Mouse (Mus musculus) MEL (cell line): Measurements from ENCODE around the gene Col23a1. TPM values are rescaled to one million over a fixed set of nuclear protein-coding genes. Genes with fewer than 3 reads are reported as not detected.

Experiments used
- DNase-seq: peaks from one replicate; pipeline ENCODE4 v3.0.0; 2011; ENCODE audit warnings: low read depth, low spot score
- H3K27ac ChIP-seq: 2 replicates; pipeline ENCODE4 v1.5.1; 2012; ENCODE audit warnings: low read depth, mild to moderate bottlenecking, control low read depth, low read length, moderate library complexity; ENCODE audit not compliant: control insufficient read depth
- H3K27me3 ChIP-seq, 2 experiments: fragments of 150-350 bp in 1 of 2; sonication (generic) in 1 of 2; 2 replicates each; pipeline ENCODE4 v1.6.1; 2012; ENCODE audit warnings: low read length in 2 of 2, mild to moderate bottlenecking in 2 of 2, improper control_type of control experiment in 1 of 2, moderate library complexity in 1 of 2; ENCODE audit not compliant: insufficient read depth in 2 of 2, control insufficient read depth in 1 of 2
- H3K36me3 ChIP-seq, 2 experiments: 2 replicates each; pipeline ENCODE4 v1.6.1; 2012 to 2014; ENCODE audit warnings: low read length in 2 of 2, improper control_type of control experiment in 1 of 2, inconsistent platforms in 1 of 2, mild to moderate bottlenecking in 1 of 2; ENCODE audit not compliant: insufficient read depth in 2 of 2, control insufficient read depth in 1 of 2
- H3K4me1 ChIP-seq, 2 experiments: fragments of 150-350 bp in 1 of 2; sonication (generic) in 1 of 2; 2 replicates each; pipeline ENCODE4 v1.6.1; 2012; ENCODE audit warnings: low read length in 2 of 2, improper control_type of control experiment in 1 of 2, mild to moderate bottlenecking in 1 of 2; ENCODE audit not compliant: insufficient read depth in 2 of 2, control insufficient read depth in 1 of 2
- H3K4me3 ChIP-seq, 2 experiments: fragments of 150-350 bp in 1 of 2; sonication (generic) in 1 of 2; 2 replicates each; pipeline ENCODE4 v1.5.1; 2012; ENCODE audit warnings: low read depth in 2 of 2, low read length in 2 of 2, mild to moderate bottlenecking in 2 of 2, moderate library complexity in 2 of 2, control low read depth in 1 of 2, improper control_type of control experiment in 1 of 2; ENCODE audit not compliant: control insufficient read depth in 1 of 2, insufficient read depth in 1 of 2
- H3K79me2 ChIP-seq: 2 replicates; pipeline ENCODE4 v1.6.1; 2012; ENCODE audit warnings: mild to moderate bottlenecking, low read length, moderate library complexity; ENCODE audit not compliant: control insufficient read depth, poor library complexity, insufficient read depth
- H3K9ac ChIP-seq: 2 replicates; pipeline ENCODE4 v1.6.1; 2012; ENCODE audit warnings: low read depth, mild to moderate bottlenecking, control low read depth, low read length, moderate library complexity; ENCODE audit not compliant: control insufficient read depth, poor library complexity, severe bottlenecking
- H3K9me3 ChIP-seq: fragments of 150-350 bp; sonication (generic); replicated peaks from 2 replicates; pipeline ENCODE4 v1.6.1; 2012; ENCODE audit warnings: mild to moderate bottlenecking, low read length, improper control_type of control experiment, moderate library complexity; ENCODE audit not compliant: insufficient read depth
- BHLHE40 ChIP-seq: IDR thresholded peaks from 2 replicates; pipeline ENCODE4 v1.6.1; 2012; ENCODE audit warnings: low read depth, mild to moderate bottlenecking, inconsistent platforms, low read length, improper control_type of control experiment, borderline replicate concordance
- CHD1 ChIP-seq: IDR thresholded peaks from 2 replicates; pipeline ENCODE4 v1.6.1; 2012; ENCODE audit warnings: low read depth, mild to moderate bottlenecking, inconsistent platforms, low read length, improper control_type of control experiment
- CHD2 ChIP-seq: IDR thresholded peaks from 2 replicates; pipeline ENCODE4 v1.6.1; 2011; ENCODE audit warnings: low read length, improper control_type of control experiment
- E2F4 ChIP-seq: IDR thresholded peaks from 2 replicates; pipeline ENCODE4 v1.6.1; 2011; ENCODE audit warnings: low read depth, low read length, improper control_type of control experiment, borderline replicate concordance
- ELF1 ChIP-seq: IDR thresholded peaks from 2 replicates; pipeline ENCODE4 v1.6.1; 2014; ENCODE audit warnings: low read depth, mild to moderate bottlenecking, inconsistent platforms, low read length, improper control_type of control experiment, moderate library complexity
- EP300 ChIP-seq, 2 experiments: IDR thresholded peaks; 2 replicates each; pipeline ENCODE4 v1.6.1; 2011; ENCODE audit warnings: improper control_type of control experiment in 2 of 2, low read length in 2 of 2, low read depth in 1 of 2, mild to moderate bottlenecking in 1 of 2
- GATA1 ChIP-seq: IDR thresholded peaks from 2 replicates; pipeline ENCODE4 v1.6.1; 2011; ENCODE audit warnings: low read depth, low read length, improper control_type of control experiment
- HCFC1 ChIP-seq: IDR thresholded peaks from 2 replicates; pipeline ENCODE4 v1.6.1; 2012; ENCODE audit warnings: low read depth, mild to moderate bottlenecking, inconsistent platforms, low read length, improper control_type of control experiment, moderate library complexity
- MAFK ChIP-seq: IDR thresholded peaks from 2 replicates; pipeline ENCODE4 v1.6.1; 2011; ENCODE audit warnings: low read depth, mild to moderate bottlenecking, low read length, improper control_type of control experiment, borderline replicate concordance
- MAX ChIP-seq: IDR thresholded peaks from 2 replicates; pipeline ENCODE4 v1.6.1; 2011; ENCODE audit warnings: low read length, improper control_type of control experiment
- MYC ChIP-seq: IDR thresholded peaks from 2 replicates; pipeline ENCODE4 v1.6.1; 2011; ENCODE audit warnings: low read depth, mild to moderate bottlenecking, low read length, improper control_type of control experiment, moderate library complexity
- NELFE ChIP-seq: IDR thresholded peaks from 2 replicates; pipeline ENCODE4 v1.6.1; 2011; ENCODE audit warnings: low read depth, low read length, improper control_type of control experiment
- POLR2A ChIP-seq, 2 experiments: IDR thresholded peaks; 2 replicates each; pipeline ENCODE4 v1.6.1; 2011 to 2012; ENCODE audit warnings: low read length in 2 of 2, mild to moderate bottlenecking in 2 of 2, control low read depth in 1 of 2, improper control_type of control experiment in 1 of 2, low read depth in 1 of 2, moderate library complexity in 1 of 2; ENCODE audit not compliant: control insufficient read depth in 1 of 2, insufficient read depth in 1 of 2, poor library complexity in 1 of 2
- POLR2AphosphoS2 ChIP-seq: IDR thresholded peaks from 2 replicates; pipeline ENCODE4 v1.6.1; 2011; ENCODE audit warnings: low read length, improper control_type of control experiment
- POLR2AphosphoS5 ChIP-seq: IDR thresholded peaks from 2 replicates; pipeline ENCODE4 v1.6.1; 2012; ENCODE audit warnings: low read depth, borderline replicate concordance, mild to moderate bottlenecking, inconsistent platforms, low read length, moderate library complexity, mixed read lengths
- RAD21 ChIP-seq: IDR thresholded peaks from 2 replicates; pipeline ENCODE4 v1.6.1; 2011; ENCODE audit warnings: mild to moderate bottlenecking, low read depth, low read length, improper control_type of control experiment
- SMC3 ChIP-seq: IDR thresholded peaks from 2 replicates; pipeline ENCODE4 v1.6.1; 2011; ENCODE audit warnings: low read depth, low read length, improper control_type of control experiment
- TAL1 ChIP-seq: IDR thresholded peaks from 2 replicates; pipeline ENCODE4 v1.6.1; 2012; ENCODE audit warnings: mild to moderate bottlenecking, inconsistent platforms, low read length, moderate library complexity, mixed read lengths
- TBP ChIP-seq: IDR thresholded peaks from 2 replicates; pipeline ENCODE4 v1.8.0; 2011; ENCODE audit warnings: low read depth, low read length, improper control_type of control experiment
- UBTF ChIP-seq: IDR thresholded peaks from 2 replicates; pipeline ENCODE4 v1.6.1; 2012; ENCODE audit warnings: low read depth, mild to moderate bottlenecking, inconsistent platforms, low read length, improper control_type of control experiment, moderate library complexity, borderline replicate concordance; ENCODE audit not compliant: insufficient read depth
- ZC3H11A ChIP-seq: IDR thresholded peaks from 2 replicates; pipeline ENCODE4 v1.6.1; 2012; ENCODE audit warnings: low read depth, mild to moderate bottlenecking, inconsistent platforms, low read length, improper control_type of control experiment
- ZNF384 ChIP-seq: IDR thresholded peaks from 2 replicates; pipeline ENCODE4 v1.6.1; 2012; ENCODE audit warnings: low read depth, mild to moderate bottlenecking, inconsistent platforms, low read length, improper control_type of control experiment
- polyA plus RNA-seq, 2 experiments: library from polyadenylated mRNA; stranded (reverse) in 1 of 2; unstranded in 1 of 2; fragments of >175 nt in 1 of 2; fragments of >200 nt in 1 of 2; gene quantifications; 2 replicates each; pipeline versions ENCODE4 v1.2.1 to v1.2.4; 2012; ENCODE audit warnings: low replicate concordance in 2 of 2, low read depth in 1 of 2; ENCODE audit not compliant: insufficient read length in 2 of 2, insufficient read depth in 1 of 2, missing spikeins in 1 of 2
- total RNA-seq: library from RNA; depleted of rRNA; stranded (reverse); fragments of 300-350 nt; gene quantifications from 2 replicates; pipeline ENCODE4 v1.2.3, GENCODE M21; 2012

Gene Col23a1
- total and polyA plus RNA-seq, 3 experiments = under 0.01 to 0.03 TPM; not detected in 1

- H3K9ac ChIP-seq = no peak overlapping the region
Measured at GRCm38 (mm10) chr11:51295742-51296141, 6.0 kb downstream of the Col23a1 start.

GRCm38 (mm10) chr11:51298691-51299090 lies 9.0 kb downstream of the Col23a1 start:
- Histone ChIP-seq H3K9me3 (no peaks in the 10 kb centered on the region), H3K27ac (no peak overlapping the region), H3K9ac (no peak overlapping the region)
- no peak for DNase-seq
- TF ChIP-seq ZC3H11A (no peak), MYC (no peak), UBTF (no peak), POLR2AphosphoS5 (no peak), TAL1 (no peak), GATA1 (no peak), CHD2 (no peak), SMC3 (no peak), ZNF384 (no peak), HCFC1 (no peak), CHD1 (no peak), E2F4 (no peak), MAX (no peak), POLR2AphosphoS2 (no peak), POLR2A (IDR thresholded peaks at IDR 0.05; ENCODE audit: control insufficient read depth in 1 of 2, insufficient read depth in 1 of 2, low read depth in 1 of 2, low read length in 2 of 2, poor library complexity in 1 of 2) (no peak), MAFK (no peak)
- TF ChIP-seq, all 39 proteins: peak for 0
- Histone ChIP-seq H3K4me3 (no peak overlapping the region), H3K79me2 (no peaks in the 10 kb centered on the region), H3K36me3 (no peaks in the 10 kb centered on the region), H3K4me1 (no peaks in the 10 kb centered on the region), H3K27me3 (no peaks in the 10 kb centered on the region)

More at GRCm38 (mm10) chr11:51295742-51296141, 6.0 kb downstream of the Col23a1 start:
- no peak for DNase-seq
- Histone ChIP-seq H3K27me3 (no peaks in the 10 kb centered on the region), H3K79me2 (no peaks in the 10 kb centered on the region), H3K36me3 (no peaks in the 10 kb centered on the region), H3K4me1 (no peaks in the 10 kb centered on the region), H3K4me3 (no peak overlapping the region), H3K9me3 (no peaks in the 10 kb centered on the region), H3K27ac (no peak overlapping the region)
- TF ChIP-seq ELF1 (no peak), POLR2AphosphoS5 (no peak), BHLHE40 (no peak), RAD21 (no peak), ZNF384 (no peak), NELFE (no peak), EP300 (IDR thresholded peaks at IDR 0.05; ENCODE audit: low read depth in 1 of 2, low read length in 2 of 2) (no peak), CHD2 (no peak), TBP (no peak), MAX (no peak), UBTF (no peak), E2F4 (no peak)
